Mouse (Mus musculus) thymus, postnatal 4 days (tissue): Measurements from ENCODE around the gene Acsl3.

ENCODE experiments used
- DNase-seq: peaks from one replicate; pipeline ENCODE4 v3.0.0; 2021

Gene Acsl3

GRCm38 (mm10) chr1:78745230-78745777 is 87.7 kb downstream of the Acsl3 start:
- no peak for DNase-seq
